Mouse (Mus musculus): ENCODE measurements around the gene Gpr18. TPM values are rescaled to one million over a fixed set of nuclear protein-coding genes. Genes with fewer than 3 reads are reported as not detected.
A peak's percentile ranks its signal among the peaks of the same experiment; 100 is the strongest.

Gpr18 gene
- polyA plus RNA-seq, 1 experiment from 2014 or later, result 0.15 TPM

DNA sequence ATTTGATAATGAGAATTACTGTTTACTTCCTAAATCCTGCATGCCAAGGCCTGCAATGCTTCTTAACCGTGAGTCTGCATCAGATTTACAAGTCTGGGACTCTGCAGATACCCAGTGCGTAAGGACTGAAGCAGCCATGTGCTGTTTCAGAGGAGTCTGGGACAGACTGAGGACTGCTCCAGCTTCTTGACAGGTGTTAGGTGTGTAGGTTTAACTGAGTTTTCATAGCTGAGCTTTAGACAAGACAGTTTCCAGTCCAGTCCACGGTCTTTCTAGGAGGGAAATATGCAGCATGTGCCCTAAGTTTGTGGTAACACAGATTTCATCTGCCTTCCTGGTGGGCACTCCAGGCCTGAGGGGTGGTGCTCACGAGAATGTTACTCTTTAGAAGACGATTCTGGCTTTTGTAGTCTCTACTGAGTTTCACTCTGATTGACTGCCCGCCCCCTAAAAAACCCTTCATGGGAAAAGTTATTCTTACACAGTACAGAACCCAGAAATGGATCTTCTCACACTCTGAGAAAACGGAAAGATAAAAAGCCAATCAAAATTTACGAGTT lies 31.7 kb upstream of the Gpr18 start:
- Histone ChIP-seq H3K27ac (no peak overlapping the region), H3K9ac (no peak overlapping the region), H3K4me3 (no peak overlapping the region), H3K4me2 (no peak overlapping the region), H3K27me3 (no peaks in the 10 kb centered on the region), H3K4me1 (peaks cover 8% of the 10 kb centered on the region; the same call in 1 of the 2 replicates), H3K36me3 (no peaks in the 10 kb centered on the region), H3K9me3 (no peaks in the 10 kb centered on the region)
- ATAC-seq (ENCODE audit: insufficient number of reproducible peaks, low FRiP score, low TSS enrichment, low read depth), result no peak
- WGBS, result 44% methylated on average over 8 of the region's 8 CpGs

DNA sequence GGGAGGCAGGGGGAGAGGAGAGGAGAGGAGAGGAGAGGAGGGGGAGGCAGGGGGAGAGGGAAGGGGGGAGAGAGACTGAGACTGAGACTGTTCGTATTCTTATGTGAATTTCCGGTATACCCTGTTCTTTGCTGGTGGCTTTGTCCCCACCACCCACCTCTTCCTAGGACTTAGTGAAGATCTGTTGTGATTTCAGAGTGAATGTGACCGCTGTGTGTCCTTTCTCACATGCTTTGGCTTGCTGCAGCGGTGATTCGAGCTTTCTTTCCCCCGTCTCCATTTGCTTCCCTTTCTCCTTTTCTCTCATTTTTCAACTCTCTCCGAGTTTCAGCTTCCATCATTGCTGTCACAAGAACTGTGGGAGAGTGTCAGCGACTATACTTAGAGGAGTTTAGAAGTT lies 31.1 kb upstream of the Gpr18 start:
- Histone ChIP-seq H3K27me3 (no peaks in the 10 kb centered on the region), H3K9ac (no peak overlapping the region), H3K36me3 (no peaks in the 10 kb centered on the region), H3K9me3 (no peaks in the 10 kb centered on the region), H3K27ac (no peak overlapping the region), H3K4me2 (no peak overlapping the region), H3K4me1 (peaks cover 8% of the 10 kb centered on the region; the same call in 1 of the 2 replicates), H3K4me3 (no peak overlapping the region)
- WGBS, result 54% methylated on average over 8 of the region's 8 CpGs
- ATAC-seq (ENCODE audit: insufficient number of reproducible peaks, low FRiP score, low TSS enrichment, low read depth), result no peak

DNA sequence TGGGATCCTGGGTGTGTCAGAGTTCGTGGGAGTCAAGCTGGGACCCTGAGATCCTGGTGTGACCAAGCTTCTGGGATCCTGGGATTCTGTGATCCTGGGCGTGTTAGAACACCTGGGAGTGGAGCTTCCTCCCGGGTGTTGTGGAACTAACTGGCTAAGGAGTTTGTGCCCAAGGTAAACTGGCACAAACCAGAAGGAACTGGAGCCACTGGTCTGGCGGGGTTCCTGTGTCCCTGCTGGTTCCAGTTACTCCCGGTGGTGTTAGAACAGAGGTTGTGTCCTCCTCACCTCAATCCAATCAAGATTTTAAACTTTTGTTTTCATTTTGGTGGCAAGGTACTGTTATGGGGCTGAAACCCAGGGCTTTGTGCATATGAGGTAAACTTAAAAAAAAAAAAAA lies 30.6 kb upstream of the Gpr18 start:
- Histone ChIP-seq H3K4me3 (no peak overlapping the region), H3K4me1 (peaks cover 8% of the 10 kb centered on the region; the same call in 1 of the 2 replicates), H3K27me3 (no peaks in the 10 kb centered on the region), H3K27ac (no peak overlapping the region), H3K36me3 (no peaks in the 10 kb centered on the region), H3K4me2 (no peak overlapping the region), H3K9ac (no peak overlapping the region), H3K9me3 (no peaks in the 10 kb centered on the region)
- 67% methylated on average over 5 of the region's 5 CpGs for WGBS
- no peak for ATAC-seq (ENCODE audit: insufficient number of reproducible peaks, low FRiP score, low TSS enrichment, low read depth)

- WGBS, result 93% methylated on average over 3 of the region's 3 CpGs
- no peak overlapping the region for H3K4me2 ChIP-seq
- peaks cover 4% of the 10 kb centered on the region for H3K9me3 ChIP-seq
- no peaks in the 10 kb centered on the region for H3K27me3 ChIP-seq
- no peak overlapping the region for H3K4me3 ChIP-seq
- no peak overlapping the region for H3K9ac ChIP-seq
- no peak for ATAC-seq (ENCODE audit: insufficient number of reproducible peaks, low FRiP score, low TSS enrichment, low read depth)
- H3K27ac ChIP-seq, result no peak overlapping the region
- H3K4me1 ChIP-seq, result peaks cover 5% of the 10 kb centered on the region; the same call in 1 of the 2 replicates
- H3K36me3 ChIP-seq, result peaks cover 6% of the 10 kb centered on the region; the same call in 1 of the 2 replicates
Observed at GRCm38 (mm10) chr14:121939582-121939981, 24.0 kb upstream of the Gpr18 start.

- Histone ChIP-seq H3K4me3 (no peak overlapping the region), H3K36me3 (peaks cover 16% of the 10 kb centered on the region), H3K27ac (0 out of 2 replicates have a peak overlapping the region, but pooled peaks have one; percentile 43), H3K27me3 (no peaks in the 10 kb centered on the region), H3K4me2 (no peak overlapping the region), H3K9ac (no peak overlapping the region), H3K9me3 (peaks cover 4% of the 10 kb centered on the region), H3K4me1 (peaks cover 5% of the 10 kb centered on the region; the same call in 1 of the 2 replicates)
- 74% methylated on average over 11 of the region's 11 CpGs for WGBS
- ATAC-seq (ENCODE audit: insufficient number of reproducible peaks, low FRiP score, low TSS enrichment, low read depth), result no peak
Observed at GRCm38 (mm10) chr14:121938256-121939191, 22.9 kb upstream of the Gpr18 start.

GRCm38 (mm10) chr14:121937601-121938255 lies 22.1 kb upstream of the Gpr18 start:
- 75% methylated on average over 11 of the region's 11 CpGs for WGBS
- peak overlapping the region; percentile 43 for H3K27ac ChIP-seq
- no peaks in the 10 kb centered on the region for H3K27me3 ChIP-seq
- H3K36me3 ChIP-seq, result peaks cover 16% of the 10 kb centered on the region
- no peak overlapping the region for H3K4me3 ChIP-seq
- no peak overlapping the region for H3K9ac ChIP-seq
- ATAC-seq (ENCODE audit: insufficient number of reproducible peaks, low FRiP score, low TSS enrichment, low read depth), result no peak
- H3K4me2 ChIP-seq, result no peak overlapping the region
- peaks cover 4% of the 10 kb centered on the region for H3K9me3 ChIP-seq
- H3K4me1 ChIP-seq, result peaks cover 5% of the 10 kb centered on the region; the same call in 1 of the 2 replicates

- Histone ChIP-seq H3K9me3 (peaks cover 4% of the 10 kb centered on the region), H3K36me3 (peaks cover 16% of the 10 kb centered on the region), H3K4me3 (no peak overlapping the region), H3K27ac (no peak overlapping the region), H3K9ac (no peak overlapping the region), H3K4me1 (peaks cover 5% of the 10 kb centered on the region; the same call in 1 of the 2 replicates), H3K4me2 (no peak overlapping the region), H3K27me3 (no peaks in the 10 kb centered on the region)
- WGBS, result 80% methylated on average over 8 of the region's 8 CpGs
- no peak for ATAC-seq (ENCODE audit: insufficient number of reproducible peaks, low FRiP score, low TSS enrichment, low read depth)
Observed at GRCm38 (mm10) chr14:121936856-121937255, 21.3 kb upstream of the Gpr18 start.

- Histone ChIP-seq H3K4me2 (no peak overlapping the region), H3K9ac (no peak overlapping the region), H3K4me1 (peaks cover 5% of the 10 kb centered on the region; the same call in 1 of the 2 replicates), H3K36me3 (peaks cover 16% of the 10 kb centered on the region), H3K9me3 (peaks cover 4% of the 10 kb centered on the region), H3K4me3 (no peak overlapping the region), H3K27me3 (no peaks in the 10 kb centered on the region), H3K27ac (no peak overlapping the region)
- no peak for ATAC-seq (ENCODE audit: insufficient number of reproducible peaks, low FRiP score, low TSS enrichment, low read depth)
- 90% methylated on average over 4 of the region's 4 CpGs for WGBS
Observed at GRCm38 (mm10) chr14:121936356-121936755, 20.8 kb upstream of the Gpr18 start.

GRCm38 (mm10) chr14:121934597-121934946 lies 19.0 kb upstream of the Gpr18 start:
- H3K9ac ChIP-seq, result no peak overlapping the region
- WGBS, result 88% methylated on average over 5 of the region's 5 CpGs
- no peaks in the 10 kb centered on the region for H3K27me3 ChIP-seq
- peaks cover 5% of the 10 kb centered on the region; the same call in 1 of the 2 replicates for H3K4me1 ChIP-seq
- no peak for ATAC-seq (ENCODE audit: insufficient number of reproducible peaks, low FRiP score, low TSS enrichment, low read depth)
- H3K9me3 ChIP-seq, result peaks cover 4% of the 10 kb centered on the region
- H3K27ac ChIP-seq, result no peak overlapping the region
- no peak overlapping the region for H3K4me2 ChIP-seq
- peaks cover 16% of the 10 kb centered on the region for H3K36me3 ChIP-seq
- H3K4me3 ChIP-seq, result no peak overlapping the region

- no peak overlapping the region for H3K4me2 ChIP-seq
- peaks cover 16% of the 10 kb centered on the region for H3K36me3 ChIP-seq
- 87% methylated on average over 7 of the region's 7 CpGs for WGBS
- no peak for ATAC-seq (ENCODE audit: insufficient number of reproducible peaks, low FRiP score, low TSS enrichment, low read depth)
- H3K9me3 ChIP-seq, result peaks cover 4% of the 10 kb centered on the region
- H3K27me3 ChIP-seq, result no peaks in the 10 kb centered on the region
- peaks cover 5% of the 10 kb centered on the region; the same call in 1 of the 2 replicates for H3K4me1 ChIP-seq
- H3K4me3 ChIP-seq, result no peak overlapping the region
- no peak overlapping the region for H3K9ac ChIP-seq
- no peak overlapping the region for H3K27ac ChIP-seq
Observed at GRCm38 (mm10) chr14:121933906-121934596, 18.5 kb upstream of the Gpr18 start.

DNA sequence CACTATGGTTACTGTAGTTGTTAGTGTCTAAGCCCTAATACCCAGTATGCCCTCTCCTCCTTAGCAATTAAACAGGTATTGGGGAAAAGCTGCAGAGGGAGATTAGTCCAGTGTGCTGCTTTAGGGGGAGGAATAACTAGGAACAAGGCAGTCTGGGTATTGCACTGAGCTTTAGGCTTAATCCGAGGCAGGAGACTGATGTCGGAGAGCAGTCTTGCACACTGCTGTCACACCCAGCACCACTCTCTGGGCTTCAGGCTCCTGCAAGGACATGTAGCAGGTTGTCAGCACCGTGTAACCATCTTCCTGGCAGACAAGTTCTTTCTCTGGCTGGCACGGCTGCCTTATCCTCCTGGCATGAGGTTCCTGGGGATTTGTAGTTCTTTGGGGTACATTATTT lies 16.6 kb upstream of the Gpr18 start:
- no peak overlapping the region for H3K4me2 ChIP-seq
- no peaks in the 10 kb centered on the region for H3K27me3 ChIP-seq
- H3K9ac ChIP-seq, result no peak overlapping the region
- ATAC-seq (ENCODE audit: insufficient number of reproducible peaks, low FRiP score, low TSS enrichment, low read depth), result no peak
- no peak overlapping the region for H3K4me3 ChIP-seq
- peaks cover 16% of the 10 kb centered on the region for H3K36me3 ChIP-seq
- no peak overlapping the region for H3K27ac ChIP-seq
- 74% methylated on average over 4 of the region's 4 CpGs for WGBS
- H3K9me3 ChIP-seq, result peaks cover 4% of the 10 kb centered on the region
- H3K4me1 ChIP-seq, result no peaks in the 10 kb centered on the region; the same call in 1 of the 2 replicates
